Mouse (Mus musculus) adipose tissue, adult 10 weeks (tissue): ENCODE data around the gene 3100002H09Rik. TPM values are rescaled to one million over a fixed set of nuclear protein-coding genes. Genes with fewer than 3 reads are reported as not detected.

Experiments used
- polyA plus RNA-seq: library from polyadenylated mRNA; stranded (reverse); fragments of 350-450 nt; fragmentation: Illumina TruSeq; extraction: RNeasy Lipid Tissue Mini Kit (QIAGEN cat#74804); gene quantifications from one replicate; pipeline ENCODE4 v1.2.3, GENCODE M21; 2014; ENCODE audit warnings: low read depth, low replicate concordance

Gene 3100002H09Rik
- not detected for polyA plus RNA-seq

DNA sequence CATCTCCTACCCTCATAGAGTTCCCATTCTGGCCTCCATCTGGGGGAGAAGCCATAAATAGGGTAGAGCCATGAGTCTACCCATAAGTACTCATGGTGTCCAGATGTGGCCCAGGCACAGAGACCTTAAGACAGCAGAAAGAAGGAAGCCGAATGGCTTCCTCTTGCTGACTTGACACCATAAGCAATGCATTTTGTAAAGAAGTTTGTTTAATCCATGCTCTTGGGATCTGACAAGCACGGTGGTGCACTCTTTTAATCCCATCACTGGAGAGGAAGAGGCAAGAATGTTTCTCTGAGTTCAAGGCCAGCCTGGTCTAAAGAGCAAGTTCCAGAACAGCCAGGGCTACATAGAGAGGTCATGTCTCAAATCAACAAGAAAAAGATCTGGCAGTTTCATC lies at the start of gene 3100002H09Rik:
TSS of gene 3100002H09Rik (minus strand) at position 101 of the 400 bp plus-strand sequence.

DNA sequence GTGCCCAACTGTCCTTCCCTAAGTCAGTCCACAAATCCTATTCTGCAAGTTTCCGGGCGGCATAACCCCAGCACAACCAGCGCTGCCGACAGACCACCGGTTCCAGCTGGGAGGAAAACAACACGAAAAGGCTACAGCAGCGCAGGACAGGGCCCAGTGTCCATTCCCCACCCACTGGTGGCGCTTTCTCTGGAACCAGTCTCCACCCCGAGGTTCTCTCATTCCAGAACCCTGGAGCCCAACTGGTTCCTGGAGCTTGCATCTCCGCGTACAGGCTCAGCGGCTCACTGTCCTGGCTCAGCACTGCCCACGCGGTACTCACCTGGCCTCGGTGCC lies 45.9 kb upstream of the 3100002H09Rik start, which contains the start of gene Pou3f1:
TSS of gene Pou3f1 (plus strand) at position 290 of the 336 bp plus-strand sequence.

Other genes with a start within 250 kb of the 3100002H09Rik start
- 3.3 TPM for gene Pou3f1, start 46.0 kb upstream of the 3100002H09Rik start, polyA plus RNA-seq
- gene Utp11, start 82.8 kb upstream of the 3100002H09Rik start, polyA plus RNA-seq = 27.0 TPM
- gene Fhl3, start 89.9 kb upstream of the 3100002H09Rik start, polyA plus RNA-seq = 7.3 TPM
- gene Sf3a3, start 104.0 kb upstream of the 3100002H09Rik start, polyA plus RNA-seq = 34.0 TPM
- 26.5 TPM for gene Inpp5b, start 131.0 kb upstream of the 3100002H09Rik start, polyA plus RNA-seq
- 11.7 TPM for gene Mtf1, start 191.3 kb upstream of the 3100002H09Rik start, polyA plus RNA-seq
- 31.5 TPM for gene Yrdc, start 239.9 kb upstream of the 3100002H09Rik start, polyA plus RNA-seq
- 62.5 TPM for gene 1110065P20Rik, start 240.4 kb upstream of the 3100002H09Rik start, polyA plus RNA-seq